Mouse (Mus musculus): Measurements from ENCODE around the gene Igll1.

DNA sequence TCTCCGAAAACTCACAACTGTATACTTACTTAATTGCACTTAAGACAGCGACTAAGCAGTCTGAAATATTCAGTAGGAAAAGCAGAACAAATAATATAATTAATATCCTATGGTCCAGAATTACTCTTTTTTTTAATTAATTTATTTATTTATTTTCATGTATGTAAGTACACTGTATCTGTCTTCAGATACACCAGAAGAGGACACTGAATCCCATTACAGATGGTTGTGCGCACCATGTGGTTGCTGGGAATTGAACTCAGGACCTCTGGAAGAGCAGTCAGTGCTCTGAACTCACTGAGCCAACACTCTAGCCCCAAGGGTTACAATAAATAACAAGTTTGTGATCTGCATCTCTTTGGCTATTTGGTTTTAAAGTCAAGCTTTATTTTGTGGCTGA lies 34.1 kb downstream of the Igll1 start:
- TF ChIP-seq POLR2A (IDR thresholded peaks at IDR 0.05; ENCODE audit: borderline replicate concordance, control insufficient read depth, low read depth, low read length) (no peak), CTCF (IDR thresholded peaks at IDR 0.05; ENCODE audit: control insufficient read depth, insufficient read depth, low read length) (no peak)

All from bone marrow, adult 2 months (tissue).